Mouse (Mus musculus) B cell, adult (primary cell): Measurements from ENCODE around the gene Olfr340. TPM values are rescaled to one million over a fixed set of nuclear protein-coding genes. Genes with fewer than 3 reads are reported as not detected.

Experiments used
- total RNA-seq: library from RNA; stranded (reverse); gene quantifications from 4 replicates; pipeline ENCODE4 v1.2.4, GENCODE M21; 2023; ENCODE audit not compliant: inconsistent age

Gene Olfr340
- total RNA-seq = not detected in 4 replicates

DNA sequence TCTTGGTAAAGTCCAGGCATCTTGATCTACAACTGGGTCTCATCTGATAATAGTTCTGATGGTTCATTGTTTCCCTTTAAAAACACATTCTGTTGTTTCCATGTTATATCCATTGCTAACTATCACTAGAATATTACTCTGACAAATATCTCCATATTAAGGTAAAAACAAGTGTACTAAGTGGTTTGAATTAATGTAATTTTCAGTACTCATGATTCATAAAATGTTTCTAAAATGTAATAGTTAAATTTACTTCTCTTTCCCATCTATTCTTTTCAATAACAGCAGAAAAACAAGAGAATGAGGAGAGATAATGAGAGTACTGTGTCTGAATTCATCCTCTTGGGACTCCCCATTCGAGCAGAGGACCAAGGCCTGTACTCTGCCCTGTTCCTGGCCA lies at the start of gene Olfr340:
Gene Olfr340 (plus strand): TSS at position 301 of the 400 bp plus-strand sequence.

GRCm38 (mm10) chr2:36418647-36419046 lies 33.7 kb upstream of the Olfr340 start, which contains the start of gene Olfr339:
Gene Olfr339 (plus strand): TSS chr2:36418947.

DNA sequence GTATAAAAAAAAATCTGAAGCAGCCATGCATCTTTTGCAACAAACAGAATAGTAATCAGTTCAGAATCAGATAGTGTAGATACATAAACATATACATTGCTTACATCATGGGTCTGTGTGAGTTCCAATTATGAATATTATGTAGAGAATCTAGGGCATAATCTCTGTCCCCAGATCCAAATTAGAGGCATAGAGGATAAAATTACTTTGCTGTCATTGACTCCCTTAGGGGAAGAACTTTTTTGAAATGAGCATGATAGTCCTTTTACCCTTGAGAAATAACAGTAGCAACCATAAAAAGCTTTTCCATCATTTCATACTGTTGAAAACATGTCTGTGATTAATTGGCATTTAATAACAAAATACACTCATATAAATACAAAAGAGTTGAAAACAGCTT lies 30.0 kb downstream of the Olfr340 start, which contains the start of gene Olfr341:
Gene Olfr341 (minus strand): TSS at position 101 of the 400 bp plus-strand sequence.

Other genes starting within 250 kb of the Olfr340 start
- gene Ptgs1, start 222.2 kb upstream of the Olfr340 start, total RNA-seq = 0.80 to 2.4 TPM (median 2.1 TPM) in 4 replicates
- not detected in 4 replicates for gene Olfr338, start 79.1 kb upstream of the Olfr340 start, total RNA-seq
- not detected in 4 replicates for gene Olfr339, start 33.6 kb upstream of the Olfr340 start, total RNA-seq
- not detected in 4 replicates for gene Olfr341, start 29.9 kb downstream of the Olfr340 start, total RNA-seq
- gene Olfr342, start 72.4 kb downstream of the Olfr340 start, total RNA-seq = not detected in 4 replicates
- 0.06 TPM in 1 of 4 replicates, not detected in the others for gene Olfr344, start 114.1 kb downstream of the Olfr340 start, total RNA-seq
- not detected in 4 replicates for gene Olfr345, start 187.5 kb downstream of the Olfr340 start, total RNA-seq
- not detected in 4 replicates for gene Olfr346, start 233.2 kb downstream of the Olfr340 start, total RNA-seq